Mouse (Mus musculus) thymus, adult 2 months (tissue): ENCODE results near the gene Tspan4. TPM values are rescaled to one million over a fixed set of nuclear protein-coding genes. Genes with fewer than 3 reads are reported as not detected.
A peak's percentile ranks its signal among the peaks of the same experiment; 100 is the strongest.

Source experiments
- DNase-seq: peaks from one replicate; pipeline ENCODE4 v3.0.0; 2021
- H3K27ac ChIP-seq: fragments of 200-500 bp; 2 replicates; pipeline ENCODE4 v1.5.1; 2012; ENCODE audit warnings: low read length, control low read depth; ENCODE audit not compliant: control insufficient read depth, insufficient read depth
- H3K27me3 ChIP-seq: fragments of 200-500 bp; 2 replicates; pipeline ENCODE4 v1.6.1; 2012; ENCODE audit warnings: mild to moderate bottlenecking, low read length, moderate library complexity, mixed read lengths; ENCODE audit not compliant: control insufficient read depth, insufficient read depth
- H3K36me3 ChIP-seq: fragments of 200-500 bp; 2 replicates; pipeline ENCODE4 v1.6.1; 2012; ENCODE audit warnings: mild to moderate bottlenecking, low read length, moderate library complexity; ENCODE audit not compliant: control insufficient read depth, insufficient read depth
- H3K4me1 ChIP-seq: fragments of 200-500 bp; replicated peaks from 2 replicates; pipeline ENCODE4 v1.6.1; 2012; ENCODE audit warnings: low read length; ENCODE audit not compliant: control insufficient read depth, insufficient read depth
- H3K4me3 ChIP-seq: fragments of 200-500 bp; 2 replicates; pipeline ENCODE4 v1.5.1; 2012; ENCODE audit warnings: mild to moderate bottlenecking, low read length, control low read depth, moderate library complexity; ENCODE audit not compliant: control insufficient read depth, insufficient read depth
- CTCF ChIP-seq: fragments of 200-500 bp; IDR thresholded peaks from 2 replicates; pipeline ENCODE4 v1.5.1; 2012; ENCODE audit warnings: mild to moderate bottlenecking, control low read depth, low read length, moderate library complexity, borderline replicate concordance; ENCODE audit not compliant: control insufficient read depth, poor library complexity, insufficient read depth; ENCODE audit errors: extremely low read depth
- POLR2A ChIP-seq: fragments of 200-500 bp; IDR thresholded peaks from 2 replicates; pipeline ENCODE4 v1.6.1; 2012; ENCODE audit warnings: mild to moderate bottlenecking, low read length, control low read depth, moderate library complexity; ENCODE audit not compliant: control insufficient read depth, poor library complexity, insufficient read depth; ENCODE audit errors: extremely low read depth
- WGBS: fragments of 180-500 bp; shearing (Covaris S2); methylation state at CpG from one replicate; pipeline ENCODE4 v1.1.7; 2018; 5-methylcytosine and 5-hydroxymethylcytosine counted together
- polyA plus RNA-seq: library from polyadenylated mRNA; depleted of rRNA; stranded (reverse); fragments of >200 nt; gene quantifications from 2 replicates; pipeline ENCODE4 v1.2.3, GENCODE M21; 2012

Gene Tspan4
- polyA plus RNA-seq, 1 experiment, result 45.1 TPM

DNA sequence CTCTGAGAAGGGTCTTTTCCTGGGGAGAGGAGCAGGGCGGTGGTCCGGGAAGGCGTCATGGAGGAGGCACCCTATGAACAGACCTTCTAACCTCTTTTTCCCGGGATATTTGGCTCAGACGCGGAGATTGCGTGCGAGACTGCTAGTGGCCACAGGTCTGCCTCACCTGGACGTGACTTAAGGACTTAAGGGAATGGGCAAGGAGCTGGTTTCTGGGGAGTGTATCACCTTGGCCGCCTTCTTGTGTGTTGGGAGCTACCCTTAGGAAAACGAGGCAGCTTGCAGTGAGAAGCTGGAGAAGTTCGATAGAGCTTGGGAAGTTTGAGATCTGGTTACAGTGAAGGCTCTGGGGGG is 742 bp downstream of the Tspan4 start:
- Histone ChIP-seq H3K27me3 (no peaks in the 10 kb centered on the region), H3K4me1 (peaks cover 31% of the 10 kb centered on the region), H3K27ac (no peak overlapping the region), H3K4me3 (peak overlapping the region; percentile 70), H3K36me3 (no peaks in the 10 kb centered on the region)
- WGBS, result 3% methylated on average over 12 of the region's 12 CpGs
- TF ChIP-seq CTCF (no peak), POLR2A (no peak)
- DNase-seq, result no peak

DNA sequence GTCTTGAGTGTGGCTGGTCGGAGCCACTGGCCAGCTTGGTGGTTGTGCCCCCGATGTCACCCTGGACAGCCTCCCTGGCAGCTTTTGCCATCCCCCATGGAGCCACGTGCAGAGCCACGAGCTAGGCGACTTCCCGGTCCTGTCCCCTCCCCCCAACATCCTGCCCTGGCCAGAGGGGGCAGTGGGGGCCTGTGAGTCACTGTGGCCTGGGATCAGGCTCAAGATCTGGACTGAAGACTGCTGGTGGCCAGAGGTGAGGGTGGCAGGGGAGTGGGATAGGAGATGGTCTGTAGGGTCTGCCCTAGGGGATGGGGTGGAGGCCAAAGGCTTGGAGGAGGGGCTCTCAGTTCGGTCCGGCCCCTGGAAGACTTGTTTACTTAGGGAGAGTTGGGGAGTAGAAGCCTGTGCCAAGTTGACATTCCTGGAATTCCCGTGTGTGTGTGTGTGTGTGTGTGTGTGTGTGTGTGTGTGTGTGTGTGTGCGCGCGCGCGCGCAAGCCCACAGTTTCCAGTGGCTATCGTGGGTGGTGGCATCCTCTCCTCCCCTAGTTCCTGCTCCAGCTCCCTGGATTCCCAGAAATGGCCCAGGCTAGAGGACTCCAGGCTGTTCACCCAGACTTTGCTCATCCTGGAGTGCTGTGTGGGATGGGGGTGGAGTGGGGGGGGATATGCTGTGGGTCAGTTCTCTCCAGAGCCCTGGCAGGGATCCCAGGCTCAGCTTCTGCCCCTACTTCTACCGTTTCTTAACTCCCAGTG is 1.4 kb downstream of the Tspan4 start:
- TF ChIP-seq POLR2A (no peak), CTCF (no peak)
- Histone ChIP-seq H3K4me3 (peak overlapping the region; percentile 4; the same call in 1 of the 2 replicates), H3K36me3 (no peaks in the 10 kb centered on the region), H3K27me3 (no peaks in the 10 kb centered on the region; the same call in 1 of the 2 replicates), H3K4me1 (peaks cover 37% of the 10 kb centered on the region), H3K27ac (no peak overlapping the region)
- WGBS, result 2% methylated on average over 16 of the region's 17 CpGs
- no peak for DNase-seq

DNA sequence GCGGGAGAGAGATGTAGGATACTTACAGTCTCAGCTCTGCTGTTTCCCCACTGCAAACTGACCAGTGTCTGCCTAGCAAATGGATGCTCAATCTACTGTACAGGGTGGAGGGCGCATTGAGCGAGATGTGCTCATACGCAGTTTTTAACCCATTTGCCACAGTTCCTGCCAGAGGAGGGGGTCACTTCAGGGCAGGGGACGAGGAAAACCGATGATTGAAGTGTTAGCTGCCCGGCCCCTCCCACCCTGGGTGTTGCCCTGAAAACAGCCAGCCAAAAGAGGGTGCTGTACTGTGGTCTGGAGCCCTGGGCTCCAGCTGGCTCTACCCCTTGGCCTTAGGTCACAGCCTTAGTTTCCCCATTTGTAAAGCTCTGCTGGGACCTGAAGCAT is 1.9 kb downstream of the Tspan4 start:
- DNase-seq, result no peak
- H3K27me3 ChIP-seq, result peaks cover 5% of the 10 kb centered on the region; the same call in 1 of the 2 replicates
- TF ChIP-seq POLR2A (no peak), CTCF (no peak)
- no peaks in the 10 kb centered on the region for H3K36me3 ChIP-seq
- peaks cover 42% of the 10 kb centered on the region for H3K4me1 ChIP-seq
- WGBS, result 4% methylated on average over 7 of the region's 7 CpGs
- no peak overlapping the region for H3K4me3 ChIP-seq
- H3K27ac ChIP-seq, result no peak overlapping the region

DNA sequence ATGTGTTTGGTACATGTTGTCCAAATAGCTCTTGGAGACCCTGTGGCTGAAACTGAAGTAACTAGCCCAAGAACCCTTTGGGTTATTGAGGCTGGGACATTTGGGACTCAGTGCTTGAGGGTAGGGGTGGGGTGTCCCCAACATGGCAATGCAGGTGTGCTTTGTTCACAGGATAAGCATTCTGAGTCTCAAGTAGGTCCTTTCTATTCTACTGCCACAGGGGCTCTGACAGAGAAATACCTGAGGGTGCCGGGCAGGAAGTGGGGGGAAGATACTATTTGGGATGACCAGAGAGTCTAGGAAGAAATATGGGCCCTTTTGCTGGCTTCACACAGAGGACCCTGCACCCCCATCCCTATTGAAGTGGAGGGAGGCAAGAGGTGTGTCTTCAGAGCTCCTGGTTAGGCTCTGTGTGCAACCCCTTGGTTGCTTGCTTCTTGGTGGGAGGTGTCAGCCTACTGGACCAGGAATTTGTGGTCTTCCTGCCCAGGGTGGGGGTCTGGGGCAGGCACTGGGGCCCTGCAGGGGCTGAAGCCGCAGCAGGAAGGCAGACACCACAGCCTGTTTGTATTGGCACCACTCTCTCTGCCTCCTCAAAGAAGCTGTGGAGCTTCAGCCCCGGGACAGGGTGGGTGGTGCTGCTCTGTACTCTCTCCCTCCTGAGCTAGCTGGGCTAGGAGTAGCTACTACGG is 2.7 kb downstream of the Tspan4 start:
- 3% methylated on average over 4 of the region's 4 CpGs for WGBS
- no peak for TF ChIP-seq POLR2A
- TF ChIP-seq CTCF, result no peak
- Histone ChIP-seq H3K27ac (no peak overlapping the region), H3K4me1 (peaks cover 48% of the 10 kb centered on the region), H3K4me3 (no peak overlapping the region), H3K36me3 (no peaks in the 10 kb centered on the region), H3K27me3 (peaks cover 11% of the 10 kb centered on the region; the same call in 1 of the 2 replicates)
- no peak for DNase-seq

DNA sequence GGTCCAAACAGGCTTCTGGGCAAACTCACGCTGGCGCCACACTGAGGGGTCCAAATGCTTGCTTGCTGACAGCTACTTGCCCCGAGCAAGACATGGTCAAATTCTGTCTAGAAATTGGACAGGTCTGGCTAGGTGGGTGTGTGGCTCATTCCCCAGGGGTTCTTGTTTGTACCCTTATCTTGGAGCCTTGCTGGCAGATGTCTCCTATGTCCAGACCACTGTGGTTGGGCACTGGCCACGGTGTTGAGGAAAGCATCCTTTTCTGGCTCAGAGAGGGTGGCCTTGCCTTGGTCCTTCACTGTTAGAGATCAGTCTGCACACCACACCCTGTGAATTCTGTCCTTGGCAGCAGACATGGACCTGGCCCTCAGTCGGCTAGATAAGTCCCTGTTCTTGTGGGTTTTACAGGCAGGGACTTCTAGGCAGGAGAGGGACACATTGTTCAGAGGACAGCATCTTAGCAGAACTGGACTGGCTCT is 3.3 kb downstream of the Tspan4 start:
- H3K4me3 ChIP-seq, result no peak overlapping the region
- WGBS, result 7% methylated on average over 5 of the region's 5 CpGs
- H3K27me3 ChIP-seq, result peaks cover 11% of the 10 kb centered on the region; the same call in 1 of the 2 replicates
- no peak for DNase-seq
- H3K36me3 ChIP-seq, result no peaks in the 10 kb centered on the region
- peaks cover 48% of the 10 kb centered on the region for H3K4me1 ChIP-seq
- H3K27ac ChIP-seq, result no peak overlapping the region
- TF ChIP-seq CTCF (no peak), POLR2A (no peak)

DNA sequence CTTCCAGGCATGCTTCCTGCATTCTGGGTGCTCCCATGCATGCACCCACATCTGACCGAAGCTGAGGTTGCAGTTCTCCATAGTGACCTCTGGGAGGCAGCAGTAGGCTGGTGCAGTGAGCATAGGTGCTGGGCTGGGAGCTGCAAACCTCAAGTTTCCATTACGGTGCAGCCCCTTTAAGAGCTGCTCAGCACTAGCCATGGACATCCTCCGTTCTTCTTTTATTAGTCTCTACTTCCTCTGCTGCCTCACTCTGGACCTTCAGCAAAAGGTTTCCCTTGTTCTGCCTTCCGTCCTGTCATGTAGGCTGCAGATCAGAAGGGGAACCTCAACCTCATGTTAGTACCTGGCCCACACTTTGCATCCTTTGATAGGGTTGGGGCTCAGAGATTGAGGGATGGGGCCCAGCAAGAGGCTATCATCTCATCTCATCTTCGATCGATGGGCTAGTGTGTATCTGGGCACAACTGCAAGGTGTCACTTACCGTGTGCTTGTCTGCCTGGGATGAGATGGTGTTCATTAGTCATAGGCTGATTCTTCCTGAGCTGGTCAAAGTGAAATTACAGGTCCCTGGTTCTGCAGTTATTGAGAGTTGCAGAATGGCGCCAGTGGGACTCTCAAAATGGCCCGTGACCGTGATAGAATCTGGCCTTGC is 5.9 kb downstream of the Tspan4 start:
- WGBS, result 10% methylated on average over 10 of the region's 10 CpGs
- Histone ChIP-seq H3K4me1 (peaks cover 34% of the 10 kb centered on the region), H3K27ac (no peak overlapping the region), H3K27me3 (peaks cover 11% of the 10 kb centered on the region; the same call in 1 of the 2 replicates), H3K36me3 (no peaks in the 10 kb centered on the region), H3K4me3 (no peak overlapping the region)
- TF ChIP-seq CTCF, result peak; percentile 94
- no peak for TF ChIP-seq POLR2A
- peak; percentile 72 for DNase-seq
